Mouse (Mus musculus) gastrocnemius, postnatal 25 days (tissue): ENCODE measurements at regions not wholly inside any gene's neighbourhood (a gene's known extent, or its start where the extent isn't known, plus 50 kb on each side); places are given as distances from the start of the nearest gene placed in this dataset.

Experiments
- DNase-seq: peaks from one replicate; pipeline ENCODE4 v3.0.0; 2022

- no peak for DNase-seq
Observed at GRCm38 (mm10) chr13:112178031-112178430, 110.2 kb upstream of the Ankrd55 start.

DNA sequence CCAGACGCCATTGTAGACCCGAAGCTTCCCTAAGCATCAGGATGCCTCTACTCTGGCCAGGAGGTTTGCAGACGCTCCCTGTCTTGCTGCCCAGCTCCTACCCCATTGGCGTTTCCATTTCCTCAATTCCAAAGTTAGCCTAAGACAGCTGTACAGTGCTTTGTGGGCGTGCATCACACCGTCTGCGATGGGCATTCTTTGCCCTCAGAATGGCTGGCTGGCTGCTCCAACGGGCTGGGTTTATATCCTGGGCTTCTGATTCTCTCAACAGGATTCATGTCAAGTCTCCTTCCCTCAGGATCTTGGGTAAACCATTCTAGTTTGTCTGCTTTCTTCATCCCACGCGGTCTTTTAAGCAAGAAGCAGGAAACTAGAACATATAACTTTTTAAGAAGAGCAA lies 104.3 kb upstream of the Ankrd55 start:
- DNase-seq, result no peak

- DNase-seq, result no peak
Observed at GRCm38 (mm10) chr13:112185116-112185515, 103.1 kb upstream of the Ankrd55 start.

DNA sequence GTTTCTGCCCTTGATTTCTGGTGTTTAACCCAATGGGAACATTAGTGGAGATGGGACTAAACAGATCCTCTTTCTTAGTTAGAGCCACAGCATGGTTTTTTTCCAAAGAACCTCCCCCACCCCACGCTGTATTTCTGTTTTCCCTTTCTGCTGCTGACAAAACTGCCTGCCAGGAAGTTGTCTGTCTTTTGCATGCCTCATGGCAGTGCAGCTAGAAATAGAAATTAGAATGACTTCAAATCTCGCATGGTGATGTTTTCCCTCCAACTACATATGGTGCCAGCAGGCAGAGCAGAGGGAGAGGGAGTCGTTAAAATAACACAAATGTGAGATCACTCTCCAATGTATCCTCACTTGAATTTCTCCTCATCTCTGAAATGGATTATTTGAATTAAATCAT lies 101.0 kb upstream of the Ankrd55 start:
- DNase-seq, result no peak

DNA sequence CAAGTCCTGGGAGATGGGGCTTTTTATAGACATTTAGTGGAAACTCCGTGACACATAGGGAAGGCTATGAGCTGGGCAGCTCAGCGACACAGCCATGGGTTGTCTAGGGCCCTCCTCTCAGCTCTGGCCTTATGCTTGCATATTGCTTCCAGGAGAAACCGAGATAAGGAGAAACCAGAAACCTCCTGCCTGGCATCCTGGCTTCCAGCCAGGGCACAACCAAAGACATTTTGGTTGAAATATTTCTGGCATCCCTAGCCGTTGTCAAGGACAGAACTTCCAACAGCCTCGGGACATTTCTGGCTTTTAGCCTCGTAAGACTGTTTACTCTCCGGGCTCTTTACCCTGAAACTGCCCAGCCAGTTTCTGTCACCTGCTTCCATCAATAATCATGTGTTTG lies 99.9 kb upstream of the Ankrd55 start:
- DNase-seq, result no peak

DNA sequence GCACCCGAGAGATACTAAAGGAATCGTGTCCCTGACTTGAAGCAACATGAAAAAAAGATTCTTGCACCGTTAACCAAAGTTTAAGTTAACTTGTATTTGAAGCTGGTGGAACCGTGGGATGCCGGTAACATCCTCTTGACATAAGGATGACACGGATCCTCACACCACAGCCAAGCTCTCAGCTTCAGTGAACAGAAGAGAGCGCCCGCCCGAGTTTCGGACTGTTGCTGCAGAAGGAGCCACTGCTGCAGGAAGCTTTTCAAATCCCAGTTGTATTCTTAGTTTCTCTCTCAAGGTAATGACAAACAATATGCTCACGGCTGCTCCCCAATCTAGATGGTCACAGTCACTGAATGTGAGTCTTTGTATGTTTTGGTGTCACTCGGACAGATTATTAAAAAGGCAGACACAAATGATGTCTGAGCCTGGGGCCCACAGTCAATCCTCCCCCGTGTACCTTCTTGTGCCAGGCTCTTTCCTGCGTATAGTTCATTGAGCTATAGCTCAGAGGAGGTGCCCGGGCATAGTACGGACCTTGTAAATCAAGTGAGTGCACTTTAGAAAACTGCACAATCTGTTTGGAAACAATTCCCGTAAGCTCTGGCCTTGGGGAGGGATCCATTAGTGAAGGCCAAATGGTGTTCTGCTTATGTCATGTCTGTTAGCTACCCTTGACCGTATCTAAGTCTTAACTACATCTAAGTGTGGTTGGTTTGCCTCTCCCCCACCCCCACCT lies 99.3 kb upstream of the Ankrd55 start:
- no peak for DNase-seq

GRCm38 (mm10) chr13:112189605-112190004 lies 98.6 kb upstream of the Ankrd55 start:
- no peak for DNase-seq

- no peak for DNase-seq
Observed at GRCm38 (mm10) chr13:112192192-112192905, 95.9 kb upstream of the Ankrd55 start.

- no peak for DNase-seq
Observed at GRCm38 (mm10) chr13:112193676-112194075, 94.6 kb upstream of the Ankrd55 start.

DNA sequence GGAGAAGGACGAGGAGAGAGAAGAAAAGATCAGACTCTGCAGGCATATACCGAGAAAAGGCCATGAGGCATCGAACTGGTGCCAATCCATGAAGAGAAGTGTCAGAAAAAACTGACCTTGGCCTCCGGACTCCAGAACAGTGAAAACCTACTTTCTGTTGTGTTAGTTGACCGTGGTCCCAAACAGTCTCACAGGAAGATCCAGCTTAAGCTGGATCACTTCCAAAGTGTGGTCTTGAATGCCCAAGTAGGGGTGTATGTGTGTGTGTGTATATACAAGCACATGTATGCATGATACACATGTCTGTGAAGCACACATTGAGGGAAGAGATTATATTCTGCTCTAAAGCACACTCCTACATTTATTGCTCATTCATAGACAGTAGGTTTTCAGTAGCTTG lies 93.3 kb upstream of the Ankrd55 start:
- DNase-seq, result no peak

DNA sequence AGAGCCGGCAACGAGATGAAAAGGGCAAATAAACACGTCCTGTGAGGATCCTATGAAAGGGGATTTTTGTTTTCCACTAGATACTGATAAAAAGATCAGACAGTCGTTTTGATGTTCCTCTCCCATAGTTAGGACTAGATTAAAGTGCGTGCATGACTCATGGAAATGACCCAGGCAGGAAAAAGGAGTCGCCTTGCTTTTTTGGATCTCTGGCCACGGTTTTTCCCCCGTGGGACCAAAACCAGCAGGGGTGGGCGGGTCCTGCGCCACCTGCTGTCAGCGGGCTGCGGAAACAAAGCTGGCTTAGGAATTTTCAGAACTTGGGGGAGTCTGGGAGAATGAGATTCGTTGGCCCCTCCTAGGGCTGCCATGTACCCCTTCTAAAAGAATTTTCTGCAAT lies 91.5 kb upstream of the Ankrd55 start:
- peak; percentile 53 for DNase-seq

- DNase-seq, result no peak
Observed at GRCm38 (mm10) chr13:112203721-112204120, 84.5 kb upstream of the Ankrd55 start.

DNA sequence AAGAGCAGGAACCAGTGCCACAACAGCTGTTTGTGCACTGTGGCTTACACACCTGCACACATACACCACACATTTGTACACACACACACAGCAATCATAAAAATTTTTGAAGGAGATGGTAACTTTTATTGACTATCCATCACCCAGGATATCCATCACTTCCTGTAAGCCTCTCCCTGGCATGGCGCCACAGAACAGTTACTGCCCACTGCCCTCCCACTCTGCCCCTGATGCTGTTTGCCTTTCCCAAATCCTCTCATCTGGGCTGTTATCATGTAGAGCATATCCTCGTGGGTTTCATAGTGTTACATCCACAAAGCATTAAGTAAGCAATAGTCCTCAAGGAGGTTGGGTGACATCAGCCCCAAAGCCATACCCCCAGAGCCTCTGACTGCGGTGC lies 84.0 kb upstream of the Ankrd55 start:
- no peak for DNase-seq

DNA sequence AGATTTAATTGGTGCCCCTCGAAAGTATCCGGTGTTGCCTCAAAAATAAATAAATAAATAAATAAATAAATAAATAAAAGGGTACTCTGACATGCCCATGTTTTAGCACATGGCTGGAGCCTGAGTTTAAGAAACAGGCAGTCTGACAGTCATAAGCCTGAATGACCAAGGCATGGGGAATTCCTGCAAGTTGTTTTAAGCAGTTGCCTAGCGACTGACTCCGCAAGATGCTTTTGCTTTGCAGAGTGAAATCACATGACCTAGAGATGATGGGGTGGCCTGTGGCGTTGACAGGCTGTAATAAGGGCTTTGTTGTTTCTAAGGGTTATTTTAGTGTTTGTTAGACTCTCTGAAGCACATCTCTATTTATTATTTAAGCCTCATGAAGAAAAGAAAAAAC lies 83.4 kb upstream of the Ankrd55 start:
- no peak for DNase-seq

GRCm38 (mm10) chr13:112207617-112208235 lies 80.5 kb upstream of the Ankrd55 start:
- no peak for DNase-seq

DNA sequence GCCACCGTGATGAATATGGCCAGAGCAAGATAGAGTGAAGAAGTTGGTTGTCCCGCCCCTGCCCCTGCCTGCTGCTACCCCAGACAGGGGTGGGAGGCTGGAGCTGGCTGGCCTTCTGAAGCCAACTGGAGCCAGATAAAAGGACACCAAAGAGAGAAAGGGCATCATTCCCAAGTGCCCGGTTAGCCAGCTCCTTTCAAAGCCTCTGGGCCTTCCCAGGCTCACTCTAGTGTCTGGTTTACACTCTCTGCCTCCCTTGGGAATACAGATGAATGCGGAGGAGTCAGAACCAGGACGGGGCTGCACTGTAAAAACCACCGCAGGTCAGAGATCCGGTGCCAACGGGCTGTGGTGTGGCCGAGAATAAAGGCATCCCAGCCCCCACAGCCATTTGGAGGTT lies 76.4 kb upstream of the Ankrd55 start:
- DNase-seq, result no peak

- DNase-seq, result no peak
Observed at GRCm38 (mm10) chr13:112212391-112212790, 75.9 kb upstream of the Ankrd55 start.

DNA sequence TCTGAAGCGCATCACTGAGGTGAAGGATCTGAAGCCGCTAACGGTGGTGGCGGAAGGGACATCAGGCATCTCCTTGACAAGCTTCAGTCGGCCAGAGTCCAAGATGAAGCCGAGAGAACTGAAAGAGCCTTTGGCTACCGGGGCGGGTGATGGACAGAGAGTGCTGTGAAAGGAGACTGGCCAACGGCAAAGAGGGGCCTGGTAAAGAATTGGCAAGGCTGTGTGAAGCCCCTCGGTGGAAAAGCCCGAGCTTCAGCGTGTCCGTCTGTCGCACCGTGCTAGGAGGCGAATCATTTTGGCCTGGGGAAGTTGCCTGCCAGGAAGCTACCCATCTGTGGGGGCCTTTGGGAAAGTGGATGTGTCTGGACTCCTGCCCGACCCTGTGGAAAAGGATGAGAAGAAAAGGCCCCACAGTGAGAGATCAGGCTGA lies 74.6 kb upstream of the Ankrd55 start:
- no peak for DNase-seq

DNA sequence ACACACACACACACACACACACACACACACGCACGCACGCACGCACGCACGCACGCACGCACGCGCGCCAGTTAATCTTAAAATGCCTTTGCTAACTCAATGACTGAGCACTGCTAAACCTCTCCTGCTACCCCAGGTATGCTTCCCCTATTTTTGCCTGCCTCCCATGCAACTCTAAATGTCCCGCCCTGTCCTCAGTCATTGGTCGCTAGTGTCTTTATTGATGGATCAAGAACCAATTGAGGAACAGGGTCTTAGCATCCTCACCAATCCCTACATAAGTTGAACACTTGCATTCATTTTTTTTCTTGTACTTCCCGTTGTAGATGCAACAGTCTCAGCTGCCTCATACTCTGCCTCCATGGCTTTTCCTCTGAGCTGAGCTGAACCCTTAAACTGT lies 72.2 kb upstream of the Ankrd55 start:
- no peak for DNase-seq

DNA sequence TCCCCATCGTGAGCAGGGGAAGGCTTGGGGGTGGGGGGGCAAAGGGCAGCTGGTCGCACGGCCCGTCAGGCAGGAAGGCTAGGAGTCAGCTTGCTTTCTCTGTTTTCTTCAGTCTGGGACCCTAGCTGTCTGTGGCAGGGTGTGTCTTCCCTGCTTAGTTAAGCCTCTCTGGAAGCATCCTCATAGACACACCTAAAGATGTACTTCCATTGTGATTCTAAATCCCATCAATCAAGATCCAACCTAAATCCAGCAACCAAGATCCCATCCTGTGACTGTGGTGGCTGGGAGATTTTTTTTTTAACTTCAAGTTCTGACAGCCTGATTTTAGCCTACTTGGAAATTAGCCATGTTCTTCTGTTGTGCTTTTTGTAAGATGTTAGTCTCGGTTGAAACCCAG lies 69.9 kb upstream of the Ankrd55 start:
- no peak for DNase-seq

GRCm38 (mm10) chr13:112220184-112220583 lies 68.1 kb upstream of the Ankrd55 start:
- no peak for DNase-seq

- DNase-seq, result no peak
Observed at GRCm38 (mm10) chr13:112223616-112224015, 64.6 kb upstream of the Ankrd55 start.

DNA sequence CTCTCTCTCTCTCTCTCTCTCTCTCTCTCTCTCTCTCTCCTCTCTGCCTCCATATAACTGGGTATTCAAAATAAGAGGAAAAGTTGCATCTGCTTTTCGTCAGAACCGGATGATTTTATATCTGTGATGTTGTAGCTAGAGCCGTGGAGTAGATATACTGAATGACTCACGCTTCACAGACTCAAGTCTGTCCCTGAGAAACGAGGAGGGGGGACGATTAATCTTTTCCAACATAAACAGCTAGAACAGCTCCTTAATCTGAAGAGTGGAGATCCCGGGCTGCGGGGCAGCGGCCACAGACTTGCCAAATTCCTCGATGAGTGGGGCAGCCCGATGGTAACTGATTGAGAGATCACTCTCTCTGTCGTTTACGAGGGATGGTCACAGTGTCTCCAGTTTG lies 60.5 kb upstream of the Ankrd55 start:
- no peak for DNase-seq

GRCm38 (mm10) chr13:112228846-112229245 lies 59.4 kb upstream of the Ankrd55 start:
- DNase-seq, result no peak
